Mouse (Mus musculus) CH12.LX (cell line): ENCODE measurements around the gene Dsn1.

Experiments
- CTCF ChIP-seq, 2 experiments: IDR thresholded peaks in 1 of 2; conservative IDR thresholded peaks in 1 of 2; 2 replicates each; pipeline ENCODE4 v1.5.1; 2011 to 2012; ENCODE audit warnings: low read depth in 2 of 2, low read length in 2 of 2, improper control_type of control experiment in 1 of 2, inconsistent platforms in 1 of 2, mild to moderate bottlenecking in 1 of 2, moderate library complexity in 1 of 2
- E2F4 ChIP-seq: IDR thresholded peaks from 2 replicates; pipeline ENCODE4 v1.6.1; 2011; ENCODE audit warnings: low read depth, low read length, improper control_type of control experiment; ENCODE audit not compliant: insufficient replicate concordance
- ELF1 ChIP-seq: IDR thresholded peaks from 2 replicates; pipeline ENCODE4 v1.6.1; 2014; ENCODE audit warnings: low read depth, mild to moderate bottlenecking, inconsistent platforms, low read length, improper control_type of control experiment

- no peak for TF ChIP-seq ELF1
- no peak for TF ChIP-seq CTCF (conservative IDR thresholded peaks at IDR 0.05 in 1 of 2, IDR thresholded peaks at IDR 0.05 in 1 of 2; ENCODE audit: low read depth in 2 of 2, low read length in 2 of 2)
- no peak for TF ChIP-seq E2F4
Observed at GRCm38 (mm10) chr2:157052448-157052847, 45.5 kb upstream of the Dsn1 start.
